Mouse (Mus musculus) megakaryocyte, embryonic 14.5 days (primary cell): Measurements from ENCODE around the gene Bcl2l13.

Experiments used
- FLI1 ChIP-seq: IDR thresholded peaks from 2 replicates; pipeline ENCODE4 v1.6.1; 2012; ENCODE audit warnings: low read length, inconsistent platforms, mixed read lengths
- GATA1 ChIP-seq: IDR thresholded peaks from 3 replicates; pipeline ENCODE4 v1.6.1; 2012; ENCODE audit warnings: mixed read lengths, low read length, inconsistent platforms, borderline replicate concordance

DNA sequence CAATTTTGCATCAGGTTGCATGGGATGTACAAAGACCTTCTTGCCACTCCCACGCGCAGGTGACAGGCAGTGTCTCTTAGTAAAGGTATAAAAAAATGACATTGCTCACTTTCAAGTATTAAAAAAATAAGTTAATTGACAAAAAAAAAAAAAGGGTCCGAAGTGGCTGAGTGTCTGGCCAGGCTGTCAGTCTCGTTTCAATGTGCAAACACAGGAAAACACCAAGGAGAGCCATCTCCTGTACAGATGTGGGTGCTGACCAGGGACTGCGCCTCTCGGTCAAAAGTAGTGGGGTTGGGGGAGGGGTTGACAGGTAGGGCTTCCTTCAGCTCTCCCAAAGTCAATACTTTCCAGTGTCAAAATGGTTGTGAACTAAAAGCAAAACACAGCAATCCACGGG is 97.7 kb downstream of the Bcl2l13 start:
- no peak for TF ChIP-seq GATA1
- no peak for TF ChIP-seq FLI1
